Mouse (Mus musculus): ENCODE results near the gene Zfp648.

The Zfp648 gene

GRCm38 (mm10) chr1:154220566-154220965 is 19.6 kb downstream of the Zfp648 start:
- DNase-seq (ENCODE audit: low spot score in 2 of 2) = no peak

GRCm38 (mm10) chr1:154223807-154224207 is 22.8 kb downstream of the Zfp648 start:
- DNase-seq (ENCODE audit: low spot score in 2 of 2) = no peak

- DNase-seq (ENCODE audit: low spot score in 2 of 2) = no peak
Measured at GRCm38 (mm10) chr1:154232594-154232993, 31.6 kb downstream of the Zfp648 start.

- no peak for DNase-seq (ENCODE audit: low spot score in 2 of 2)
Measured at GRCm38 (mm10) chr1:154233033-154233432, 32.0 kb downstream of the Zfp648 start.

GRCm38 (mm10) chr1:154234814-154235213 is 33.8 kb downstream of the Zfp648 start:
- no peak for DNase-seq (ENCODE audit: low spot score in 2 of 2)

- DNase-seq (ENCODE audit: low spot score in 2 of 2) = no peak
Measured at GRCm38 (mm10) chr1:154238876-154239275, 37.9 kb downstream of the Zfp648 start.

GRCm38 (mm10) chr1:154251186-154251585 is 50.2 kb downstream of the Zfp648 start:
- DNase-seq (ENCODE audit: low spot score in 2 of 2) = no peak

- DNase-seq (ENCODE audit: low spot score in 2 of 2) = no peak
Measured at GRCm38 (mm10) chr1:154252739-154253138, 51.8 kb downstream of the Zfp648 start.
